ENCODE assay signal across 24 mouse cellular contexts in genomic region chr12:118404171-118404570, GRCm38 (mm10).
DNase-seq lines count a peak whose midpoint lies in the region; ATAC-seq lines count a peak whose summit lies in the region.
"Had no signal": no experiment of that assay in that cellular context is flagged by ENCODE, and none has a peak within 500 bp of the region (broad histone marks: within the 10 kb centered on the region; RNA-seq: fewer than 3 reads in every experiment).

No protein-coding gene starts in this region.

- H3K4me3 ChIP-seq in forebrain, embryonic 14.5 days (ENCODE audit: low read depth, low read length), result no peak overlapping the region
- H3K4me3 ChIP-seq in forebrain, embryonic 11.5 days (ENCODE audit: low read depth, low read length), result no peak overlapping the region
- H3K4me3 ChIP-seq in hindbrain, embryonic 11.5 days (ENCODE audit: low read depth, low read length), result no peak overlapping the region
- H3K4me3 ChIP-seq in midbrain, embryonic 15.5 days, result no peak overlapping the region
- H3K4me3 ChIP-seq: forebrain, embryonic 10.5 days; forebrain, embryonic 15.5 days; heart, embryonic 12.5 days; heart, embryonic 15.5 days; hindbrain, embryonic 10.5 days had no signal

- no peak overlapping the region for H3K4me2 ChIP-seq in forebrain, embryonic 14.5 days (ENCODE audit: low read length)
- no peak overlapping the region for H3K4me2 ChIP-seq in forebrain, embryonic 11.5 days (ENCODE audit: low read depth, low read length, severe bottlenecking)
- no peak overlapping the region for H3K4me2 ChIP-seq in hindbrain, embryonic 11.5 days (replicated peaks; ENCODE audit: low read depth, low read length)
- H3K4me2 ChIP-seq in midbrain, embryonic 15.5 days, result no peak overlapping the region
- H3K4me2 ChIP-seq: forebrain, embryonic 15.5 days; heart, embryonic 12.5 days; heart, embryonic 15.5 days; hindbrain, embryonic 14.5 days had no signal

- ATAC-seq in forebrain, embryonic 14.5 days, result no peak
- ATAC-seq in forebrain, embryonic 11.5 days (replicated peaks; ENCODE audit: low FRiP score), result no peak
- no peak for ATAC-seq in hindbrain, embryonic 11.5 days (ENCODE audit: low FRiP score)
- no peak for ATAC-seq in midbrain, embryonic 15.5 days (replicated peaks)
- ATAC-seq: forebrain, embryonic 15.5 days; hindbrain, postnatal 0 days; inflammation-experienced regulatory T-cells, adult 6 months had no signal

- no peaks in the 10 kb centered on the region for H3K36me3 ChIP-seq in forebrain, embryonic 14.5 days (ENCODE audit: control insufficient read depth, insufficient read depth, low read length)
- no peaks in the 10 kb centered on the region for H3K36me3 ChIP-seq in forebrain, embryonic 11.5 days (ENCODE audit: control insufficient read depth, insufficient read depth, low read length)
- no peaks in the 10 kb centered on the region for H3K36me3 ChIP-seq in hindbrain, embryonic 11.5 days (ENCODE audit: control insufficient read depth, insufficient read depth, low read length)
- no peaks in the 10 kb centered on the region for H3K36me3 ChIP-seq in midbrain, embryonic 15.5 days (replicated peaks)
- H3K36me3 ChIP-seq: forebrain, embryonic 10.5 days; forebrain, embryonic 15.5 days; G1E; heart, embryonic 12.5 days; heart, embryonic 15.5 days; hindbrain, embryonic 10.5 days had no signal

- no peaks in the 10 kb centered on the region for H3K27me3 ChIP-seq in forebrain, embryonic 14.5 days (replicated peaks; ENCODE audit: control insufficient read depth, insufficient read depth, low read length)
- no peaks in the 10 kb centered on the region for H3K27me3 ChIP-seq in forebrain, embryonic 11.5 days (ENCODE audit: control insufficient read depth, insufficient read depth, low read length)
- no peaks in the 10 kb centered on the region for H3K27me3 ChIP-seq in hindbrain, embryonic 11.5 days (ENCODE audit: control insufficient read depth, insufficient read depth, low read length)
- no peaks in the 10 kb centered on the region for H3K27me3 ChIP-seq in midbrain, embryonic 15.5 days (replicated peaks)
- H3K27me3 ChIP-seq: CH12.LX; forebrain, embryonic 15.5 days; heart, embryonic 12.5 days; heart, embryonic 15.5 days had no signal

- no peak overlapping the region for H3K27ac ChIP-seq in forebrain, embryonic 14.5 days (ENCODE audit: low read depth, low read length)
- no peak overlapping the region for H3K27ac ChIP-seq in forebrain, embryonic 11.5 days (ENCODE audit: low read depth, low read length)
- H3K27ac ChIP-seq in hindbrain, embryonic 11.5 days (ENCODE audit: low read depth, low read length), result no peak overlapping the region
- H3K27ac ChIP-seq in midbrain, embryonic 15.5 days, result no peak overlapping the region
- H3K27ac ChIP-seq: forebrain, embryonic 10.5 days; forebrain, embryonic 15.5 days; heart, embryonic 15.5 days; hindbrain, embryonic 10.5 days; hindbrain, embryonic 14.5 days; hindbrain, postnatal 0 days had no signal

- WGBS in forebrain, embryonic 14.5 days, result 25% methylated on average over 5 of the region's 5 CpGs
- 42% methylated on average over 5 of the region's 5 CpGs for WGBS in forebrain, embryonic 11.5 days
- WGBS in hindbrain, embryonic 11.5 days, result 70% methylated on average over 5 of the region's 5 CpGs
- whole genome bisulfite sequencing in midbrain, embryonic 15.5 days, result 60% methylated on average over 5 of the region's 5 CpGs

- DNase-seq in forebrain, embryonic 14.5 days (ENCODE audit: low spot score), result peak; percentile 10
- DNase-seq in forebrain, embryonic 11.5 days (ENCODE audit: low spot score), result no peak
- DNase-seq in brain, adult 2 months (ENCODE audit: low read depth, low spot score), result peak; percentile 3
- peak; percentile 74 for DNase-seq in retina, embryonic 14.5 days (ENCODE audit: low spot score)
- no peak for DNase-seq in hindbrain, embryonic 11.5 days (ENCODE audit: low spot score)
- DNase-seq: adrenal gland, adult 8-10 months; adrenal gland, postnatal 25 days; B cell, adult 2 months; cerebellum, adult 11 months; gastrocnemius, postnatal 25 days; heart, adult 18-20 months; heart, postnatal 10 days; heart, postnatal 36 days had no signal

- no peaks in the 10 kb centered on the region for H3K4me1 ChIP-seq in forebrain, embryonic 14.5 days (ENCODE audit: control insufficient read depth, insufficient read depth, low read length)
- H3K4me1 ChIP-seq in forebrain, embryonic 11.5 days (replicated peaks; ENCODE audit: control insufficient read depth, insufficient read depth, low read length), result 0 out of 2 replicates have a peak, but pooled peaks cover 1% of the 10 kb centered on the region
- H3K4me1 ChIP-seq in hindbrain, embryonic 11.5 days (replicated peaks; ENCODE audit: control insufficient read depth, insufficient read depth, low read length), result no peaks in the 10 kb centered on the region
- no peaks in the 10 kb centered on the region for H3K4me1 ChIP-seq in midbrain, embryonic 15.5 days
- H3K4me1 ChIP-seq: heart, embryonic 12.5 days; hindbrain, embryonic 10.5 days had no signal

- no peak overlapping the region for H3K9ac ChIP-seq in forebrain, embryonic 14.5 days (ENCODE audit: low read length)
- no peak overlapping the region for H3K9ac ChIP-seq in forebrain, embryonic 11.5 days (ENCODE audit: low read length)
- no peak overlapping the region for H3K9ac ChIP-seq in hindbrain, embryonic 11.5 days (ENCODE audit: low read depth, low read length)
- no peak overlapping the region for H3K9ac ChIP-seq in midbrain, embryonic 15.5 days
- H3K9ac ChIP-seq: forebrain, embryonic 15.5 days; heart, embryonic 12.5 days; heart, embryonic 15.5 days; hindbrain, embryonic 14.5 days had no signal

- H3K9me3 ChIP-seq in forebrain, embryonic 14.5 days (replicated peaks; ENCODE audit: control insufficient read depth, low read length), result no peaks in the 10 kb centered on the region
- no peaks in the 10 kb centered on the region for H3K9me3 ChIP-seq in forebrain, embryonic 11.5 days (ENCODE audit: control insufficient read depth, low read length)
- H3K9me3 ChIP-seq in hindbrain, embryonic 11.5 days (ENCODE audit: control insufficient read depth, low read length), result no peaks in the 10 kb centered on the region
- no peaks in the 10 kb centered on the region for H3K9me3 ChIP-seq in midbrain, embryonic 15.5 days
- H3K9me3 ChIP-seq: forebrain, embryonic 10.5 days; forebrain, embryonic 15.5 days; G1E; heart, embryonic 12.5 days; heart, embryonic 15.5 days; hindbrain, embryonic 10.5 days had no signal

Comparison
In these comparisons a context has a peak if more than half of its experiments do, and no peak if none do; other contexts are left out.
1. DNase-seq: peak in forebrain, embryonic 14.5 days (single experiment), brain, adult 2 months (single experiment) and retina, embryonic 14.5 days (single experiment); none in forebrain, embryonic 11.5 days (single experiment) and hindbrain, embryonic 11.5 days (single experiment).